Mouse (Mus musculus): ENCODE results near the gene Stil.

The Stil gene

DNA sequence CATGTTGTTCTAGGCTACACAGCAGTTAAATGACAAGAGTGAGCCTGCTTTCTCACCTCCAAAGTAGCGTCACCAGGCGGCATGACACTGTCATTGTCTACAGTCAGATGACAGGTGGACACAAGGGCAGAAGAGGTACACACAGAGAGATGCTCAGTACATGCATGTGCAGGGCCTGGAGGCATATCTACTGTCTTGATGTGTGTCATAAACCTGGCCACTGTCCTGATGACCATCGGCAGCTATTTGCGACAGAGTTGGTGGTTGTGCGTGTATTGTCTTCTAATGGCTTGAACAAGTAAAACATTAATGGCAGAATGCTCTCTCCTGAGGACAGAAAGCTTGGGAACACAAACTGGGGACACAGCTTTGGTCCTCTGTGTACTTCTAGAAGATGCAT, 51.3 kb downstream of the Stil start:
- DNase-seq (ENCODE audit: low spot score) = no peak

DNA sequence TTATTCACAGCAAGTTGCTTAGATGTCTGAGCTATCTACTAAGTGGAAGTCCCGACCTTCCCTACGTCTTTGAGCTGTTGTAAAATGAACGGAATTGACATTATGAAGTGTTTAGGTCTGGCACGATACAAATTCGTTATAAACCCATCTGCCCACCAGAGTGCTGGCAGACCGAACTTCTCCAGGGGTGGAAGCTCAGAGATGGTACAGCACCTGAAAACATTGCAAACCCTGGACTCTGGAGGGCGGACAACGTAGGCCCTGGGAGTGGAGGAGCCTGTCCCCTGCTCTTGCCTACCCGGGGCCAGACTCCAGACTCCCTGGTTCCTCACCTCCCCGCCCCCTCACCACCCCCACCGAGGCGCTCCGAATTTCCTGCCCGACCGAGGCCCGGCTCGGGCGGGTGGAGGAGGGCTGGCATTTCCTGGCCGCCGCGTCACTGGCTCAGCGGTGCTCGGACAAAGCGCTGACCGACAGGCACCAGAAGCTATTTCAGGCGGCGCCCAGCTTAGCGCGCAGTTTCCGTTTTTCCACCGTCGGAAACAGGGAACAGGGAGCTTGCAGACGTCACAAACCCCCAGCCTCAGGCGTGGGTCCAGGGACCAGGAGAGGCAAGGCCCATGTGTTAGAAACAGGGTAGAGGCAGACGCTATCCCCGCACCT, 52.5 kb downstream of the Stil start:
- no peak for DNase-seq (ENCODE audit: low spot score)

DNA sequence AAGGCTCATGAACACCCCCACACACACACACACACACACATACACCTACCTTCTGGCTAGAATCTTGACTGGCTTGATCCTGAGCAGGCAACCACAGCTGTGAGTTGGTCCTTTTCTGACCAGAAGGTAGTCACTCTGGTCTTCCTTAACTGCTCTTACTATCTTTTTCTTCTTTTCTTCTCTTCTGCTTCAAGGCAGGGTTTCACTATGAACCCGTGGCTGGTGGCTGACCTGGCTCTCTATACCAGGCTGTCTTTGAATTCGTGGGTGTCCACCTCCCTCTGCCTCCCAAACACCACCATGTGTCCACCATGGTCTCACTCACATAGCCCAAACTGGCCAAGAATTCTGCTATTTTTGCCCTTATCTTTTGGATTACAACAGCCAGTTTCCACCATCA, 55.1 kb downstream of the Stil start:
- no peak for DNase-seq (ENCODE audit: low spot score)

DNA sequence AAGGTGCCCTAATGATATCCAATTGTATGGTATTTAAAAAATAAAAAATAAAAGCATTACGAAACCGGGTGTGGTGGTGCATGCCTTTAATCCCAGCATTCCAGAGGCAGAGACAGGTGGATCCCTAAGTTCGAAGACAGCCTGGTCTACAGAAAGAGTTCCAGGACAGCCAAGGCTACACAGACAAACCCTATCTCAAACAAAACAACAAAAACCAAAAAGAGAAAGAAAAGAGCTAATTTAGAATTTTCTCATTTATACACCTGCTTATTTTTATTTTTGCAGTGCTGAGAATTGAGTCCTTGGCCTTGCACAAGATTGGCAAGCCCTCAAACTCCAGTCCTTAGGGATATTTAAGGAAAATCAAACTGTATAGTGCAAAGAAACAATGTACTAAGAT, 55.7 kb downstream of the Stil start:
- DNase-seq (ENCODE audit: low spot score) = no peak

DNA sequence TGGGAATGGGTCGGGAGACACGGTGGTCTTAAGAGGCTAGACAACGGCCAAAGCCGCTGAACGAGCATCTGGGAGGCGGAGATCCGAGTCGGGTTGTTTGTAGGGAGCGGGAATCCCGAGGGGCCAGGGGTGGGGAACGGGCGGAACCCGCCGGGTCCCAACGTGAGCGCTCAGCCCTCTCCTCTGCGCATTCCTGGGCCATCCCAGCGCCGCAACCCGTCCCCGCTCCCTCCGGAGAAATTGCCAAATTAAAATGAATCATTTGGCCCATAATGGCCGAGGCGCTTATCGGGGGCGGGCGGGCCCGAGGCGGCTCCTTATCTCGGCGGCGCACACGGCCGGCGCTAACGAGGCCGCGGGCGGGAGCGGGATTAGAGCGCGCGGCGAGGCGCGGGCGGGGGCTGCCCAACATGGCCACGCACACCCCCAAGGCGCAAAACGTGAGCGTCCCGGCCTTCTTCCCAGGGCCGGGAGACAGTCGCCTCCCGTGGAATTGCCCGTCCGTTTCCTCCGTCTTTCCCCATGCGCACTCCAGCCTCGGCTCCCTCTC, 56.5 kb downstream of the Stil start, which contains the start of gene Tal1:
Gene Tal1, plus strand, starts transcription at position 56 of the 550 bp plus-strand sequence.
- DNase-seq (ENCODE audit: low spot score) = peak; percentile 92

DNA sequence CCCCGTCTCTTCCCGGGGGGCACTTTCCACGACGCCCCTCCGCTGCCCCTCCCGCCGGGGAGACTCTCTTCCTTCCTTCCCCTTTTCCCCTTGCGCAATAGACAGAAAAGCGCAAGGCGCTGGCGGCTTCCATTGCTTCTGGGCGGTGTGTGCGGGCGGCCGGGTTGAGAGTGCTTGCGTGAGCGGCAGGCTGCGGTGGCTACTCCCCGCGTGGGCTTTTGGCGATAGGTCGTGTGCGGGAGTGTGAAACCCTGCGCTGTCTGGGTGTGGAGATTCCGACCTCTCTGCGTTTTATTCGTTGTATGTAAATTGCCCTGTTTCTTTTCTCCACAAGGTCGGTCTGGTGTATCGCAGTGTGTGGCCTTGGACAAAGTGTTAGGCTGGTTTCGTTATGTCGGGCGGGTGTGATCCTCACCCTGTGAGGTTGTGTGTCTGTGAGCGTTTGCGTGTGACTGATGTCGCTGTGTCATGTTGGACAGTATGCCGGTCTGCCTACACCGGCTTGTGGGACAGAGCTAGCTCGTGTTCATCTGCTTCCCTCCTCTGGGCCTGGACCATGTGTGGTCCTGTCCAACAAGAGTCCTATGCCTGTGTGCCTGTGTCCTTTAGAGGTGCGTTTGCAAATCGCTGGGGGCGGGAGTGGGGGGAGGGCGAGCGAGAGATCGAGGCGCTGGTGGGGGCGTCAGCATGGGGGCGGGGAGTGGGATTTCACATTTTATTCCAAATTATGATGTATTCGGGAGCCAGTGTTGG, 57.1 kb downstream of the Stil start:
- no peak for DNase-seq (ENCODE audit: low spot score)

DNA sequence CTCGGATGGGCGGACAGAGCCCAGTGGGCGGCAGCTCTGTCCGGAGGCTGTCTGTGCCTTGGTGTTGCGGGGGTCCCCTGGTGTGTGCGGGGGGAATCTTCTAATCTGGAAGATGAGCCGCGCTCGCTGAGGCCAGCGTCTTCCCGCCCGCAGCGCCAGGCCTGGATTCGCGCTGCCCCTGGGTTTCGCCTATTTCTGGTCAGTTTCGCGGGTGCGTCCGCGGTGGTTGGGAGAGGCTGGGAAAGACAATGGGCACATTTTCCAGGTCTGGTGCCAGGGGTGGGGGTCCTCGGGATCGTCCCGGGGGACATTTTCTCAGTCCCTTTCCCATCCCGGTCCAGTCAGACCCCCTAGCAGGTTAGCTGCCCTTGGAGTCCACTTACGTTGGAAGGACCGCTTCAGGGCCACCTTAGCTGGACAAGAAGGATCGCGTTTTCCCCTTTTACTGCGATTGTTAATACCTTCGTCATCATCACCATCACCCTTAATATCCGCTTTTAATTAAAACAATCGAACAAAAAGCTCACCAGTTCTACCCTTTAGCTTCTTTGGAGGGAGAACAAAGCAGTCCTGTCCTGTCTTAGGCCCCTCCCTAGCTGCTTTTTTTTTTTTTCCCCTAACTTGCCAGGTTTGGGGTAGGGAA, 57.8 kb downstream of the Stil start:
- no peak for DNase-seq (ENCODE audit: low spot score)

DNA sequence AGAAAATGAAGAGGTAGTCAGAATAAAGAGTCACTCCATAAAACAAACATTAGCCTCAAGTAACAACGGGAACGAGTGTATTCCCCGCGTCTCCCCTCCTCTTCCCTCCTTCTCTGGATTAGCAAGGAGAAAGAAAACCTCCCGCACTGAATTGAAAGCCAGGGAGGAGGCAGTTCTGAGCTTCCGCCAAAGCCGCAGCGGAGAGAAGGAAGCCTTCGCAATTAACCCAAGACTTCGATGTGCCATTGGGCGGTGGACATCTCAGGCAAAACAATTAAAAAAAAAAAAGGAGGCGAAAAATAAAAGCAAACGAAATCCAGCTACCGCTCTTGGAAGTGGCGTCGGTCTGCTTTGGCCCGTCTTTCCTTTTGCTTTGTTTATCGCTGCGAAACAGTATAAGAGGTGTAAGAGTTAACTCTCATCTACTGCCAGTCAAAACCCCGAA, 58.4 kb downstream of the Stil start:
- no peak for DNase-seq (ENCODE audit: low spot score)

DNA sequence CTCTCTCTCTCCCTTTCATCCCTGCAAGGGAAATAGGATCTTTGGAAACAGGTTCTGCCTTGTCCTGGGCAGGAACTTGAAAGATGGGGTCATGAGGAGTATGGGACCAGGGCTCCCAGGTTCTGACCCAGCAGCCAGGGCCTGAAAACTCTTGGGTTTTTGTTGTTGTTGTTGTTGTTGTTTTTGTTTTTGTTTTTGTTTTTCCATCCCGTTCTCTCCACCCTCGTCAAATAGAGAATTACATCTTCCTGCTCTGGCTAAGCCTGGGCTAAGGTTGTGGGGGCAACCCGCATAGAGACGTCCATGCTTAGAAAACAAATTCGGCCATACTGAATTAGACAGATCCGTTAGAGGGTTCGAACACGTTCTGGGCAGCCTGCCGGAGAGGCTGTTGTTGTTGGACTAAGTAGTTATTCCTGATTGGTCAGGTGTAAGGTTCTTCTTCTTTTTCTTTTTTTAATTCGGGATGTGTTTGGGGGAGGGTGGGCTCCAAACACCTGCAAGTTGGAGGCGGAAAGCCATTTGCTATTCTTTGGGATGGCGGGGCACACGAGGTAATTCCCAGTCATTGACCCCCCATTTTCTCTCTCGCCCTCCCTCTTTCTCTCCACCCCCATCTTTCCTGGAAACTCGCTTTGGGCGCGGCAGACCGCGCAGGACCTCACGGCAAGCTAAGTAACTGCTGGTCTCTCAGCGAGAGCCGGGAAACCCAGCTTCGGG, 59.1 kb downstream of the Stil start:
- peak; percentile 82 for DNase-seq (ENCODE audit: low spot score)

DNA sequence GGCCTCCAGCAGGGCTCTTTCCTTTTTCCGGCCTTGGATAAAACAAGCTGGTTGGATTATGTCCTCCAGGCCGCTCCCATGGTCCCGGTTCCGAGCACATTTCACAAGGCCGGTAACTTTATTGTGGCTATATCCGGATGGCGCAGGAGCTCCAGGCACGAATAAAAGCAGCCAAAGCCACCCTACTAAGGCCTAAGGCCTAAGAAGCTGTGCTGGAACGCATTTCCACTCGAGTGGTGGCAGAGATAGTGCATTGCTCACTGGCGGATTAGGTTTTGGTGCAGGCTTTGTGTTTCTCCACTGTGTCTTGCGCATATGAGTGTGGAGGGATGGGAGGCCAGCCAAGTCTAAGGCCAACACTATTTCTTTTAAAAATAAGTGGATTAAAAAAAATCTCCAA, 59.9 kb downstream of the Stil start:
- no peak for DNase-seq (ENCODE audit: low spot score)

DNA sequence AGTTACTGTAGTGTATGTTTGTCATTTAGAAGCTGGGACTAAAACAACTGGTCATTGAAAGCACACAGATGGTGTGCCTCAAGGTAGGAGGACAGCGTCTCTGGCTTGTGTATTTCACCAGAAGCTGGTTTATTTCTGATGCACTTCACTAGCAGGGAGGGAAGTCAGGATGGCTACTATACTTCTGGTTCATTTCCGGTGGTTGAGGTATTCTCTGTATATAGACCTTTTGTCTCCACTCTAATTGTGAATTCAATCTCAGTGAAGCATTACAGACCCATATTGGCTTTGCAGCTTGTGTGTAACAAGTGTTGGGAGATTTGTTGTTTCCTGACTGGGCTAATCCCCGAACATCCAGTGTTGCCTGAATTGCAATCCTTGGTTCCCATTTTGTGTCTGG, 60.8 kb downstream of the Stil start:
- no peak for DNase-seq (ENCODE audit: low spot score)

DNA sequence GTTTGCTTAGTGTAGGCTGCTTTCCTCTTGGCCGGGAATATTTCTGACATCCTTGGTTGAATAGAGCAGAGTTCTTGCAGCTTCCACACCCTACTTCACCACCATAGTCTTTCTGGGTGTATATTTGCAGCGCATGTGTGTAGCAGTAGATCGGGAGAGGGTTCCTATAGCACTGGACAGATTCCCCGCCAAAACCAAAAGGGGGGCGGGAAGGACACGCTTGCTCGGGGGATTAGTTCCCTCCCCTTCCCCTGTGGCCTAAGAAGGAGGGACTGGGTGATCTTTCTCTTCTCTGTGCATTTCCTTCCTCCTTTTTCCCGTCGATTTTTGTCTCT, 62.5 kb downstream of the Stil start:
- no peak for DNase-seq (ENCODE audit: low spot score)

DNA sequence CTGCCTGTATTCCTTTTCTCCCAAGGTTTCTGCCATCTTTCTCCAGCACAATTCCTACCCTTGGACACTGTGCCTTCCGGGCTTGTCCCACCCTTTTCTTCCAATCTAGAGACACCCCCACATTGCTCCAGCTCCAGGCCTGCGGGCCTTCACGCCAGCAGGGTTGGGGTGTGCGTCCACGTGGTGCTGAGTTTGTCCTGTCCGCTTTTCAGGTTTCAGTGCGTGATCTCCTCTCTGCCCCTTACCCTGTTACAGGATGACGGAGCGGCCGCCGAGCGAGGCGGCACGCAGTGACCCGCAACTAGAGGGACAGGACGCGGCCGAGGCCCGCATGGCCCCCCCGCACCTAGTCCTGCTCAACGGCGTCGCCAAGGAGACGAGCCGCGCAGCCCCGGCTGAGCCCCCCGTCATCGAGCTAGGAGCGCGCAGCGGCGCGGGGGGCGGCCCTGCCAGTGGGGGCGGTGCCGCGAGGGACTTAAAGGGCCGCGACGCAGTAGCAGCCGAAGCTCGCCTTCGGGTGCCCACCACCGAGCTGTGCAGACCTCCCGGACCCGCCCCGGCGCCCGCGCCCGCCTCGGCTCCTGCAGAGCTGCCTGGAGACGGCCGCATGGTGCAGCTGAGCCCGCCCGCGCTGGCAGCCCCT, 63.0 kb downstream of the Stil start:
- DNase-seq (ENCODE audit: low spot score) = no peak

DNA sequence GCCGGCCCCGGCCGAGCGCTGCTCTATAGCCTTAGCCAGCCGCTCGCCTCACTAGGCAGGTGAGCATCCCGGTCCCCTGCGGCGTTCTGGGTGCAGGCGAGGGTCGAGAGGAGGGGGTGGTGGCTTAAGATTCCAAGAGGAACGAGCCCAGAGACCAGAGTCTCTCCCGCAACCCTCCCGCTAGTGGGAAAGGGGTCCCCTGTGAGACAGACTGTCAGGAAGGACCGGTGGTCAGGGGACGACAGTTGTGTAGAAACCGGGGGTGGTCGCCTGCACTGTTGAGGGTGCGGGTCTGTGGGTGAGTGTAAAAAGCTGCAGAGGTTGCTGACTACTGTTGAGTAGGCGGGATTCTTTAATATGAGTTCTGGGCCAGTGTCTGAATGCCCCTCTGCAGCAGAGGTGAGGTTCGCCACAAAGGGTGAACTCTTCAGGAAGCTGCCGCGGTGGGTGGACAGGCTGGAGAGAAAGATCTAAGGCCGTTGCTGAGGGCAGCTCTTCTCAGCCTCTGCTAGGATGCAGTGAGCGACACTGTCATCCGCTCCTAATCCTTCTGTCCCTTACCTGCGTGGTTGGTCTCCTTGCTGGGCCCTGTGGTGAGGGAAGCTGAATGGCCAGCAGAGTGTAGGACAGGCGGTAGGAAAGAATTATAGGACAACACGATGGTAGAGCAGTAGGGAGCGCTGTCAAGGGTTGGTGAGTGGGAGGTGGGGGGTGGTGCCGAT, 63.7 kb downstream of the Stil start:
- no peak for DNase-seq (ENCODE audit: low spot score)

DNA sequence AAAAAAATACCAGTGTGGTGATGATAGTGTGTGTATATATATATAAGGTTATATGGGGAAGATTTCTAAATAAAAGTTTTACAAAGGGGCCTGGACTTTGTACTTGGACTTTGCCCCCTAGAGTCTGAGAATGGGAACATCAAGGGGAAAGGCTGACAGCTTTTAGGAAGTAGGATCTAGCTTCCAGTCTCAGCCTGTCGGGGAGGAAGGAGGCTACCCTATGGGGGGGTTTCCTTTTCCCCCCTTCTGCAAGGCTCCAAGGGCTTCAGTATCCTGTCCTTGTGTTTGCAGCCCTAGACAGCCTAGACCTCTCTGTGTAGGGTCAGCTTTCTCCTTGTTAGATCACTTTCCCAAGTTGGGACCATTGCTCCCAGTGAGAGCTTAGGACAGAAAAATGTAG, 71.7 kb downstream of the Stil start:
- no peak for DNase-seq (ENCODE audit: low spot score)

DNA sequence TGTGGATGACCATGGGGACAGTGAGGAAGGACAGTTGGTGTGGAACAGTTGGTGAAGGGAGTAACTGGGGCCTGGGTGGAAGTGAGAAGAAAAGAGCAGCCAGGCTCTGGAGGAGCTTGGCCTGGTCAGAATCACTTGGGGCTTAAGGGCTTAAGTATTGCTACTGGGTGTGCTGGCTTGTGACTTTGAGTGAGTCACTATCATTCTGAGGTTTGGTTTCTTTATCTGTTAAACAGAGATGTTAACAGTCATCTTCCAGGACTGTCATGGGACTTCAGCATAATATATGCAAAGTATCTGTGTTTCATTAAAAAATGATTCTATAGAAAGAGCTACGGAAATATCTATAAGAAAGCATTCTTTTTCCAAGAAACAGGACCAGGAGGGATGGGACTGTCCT, 74.8 kb downstream of the Stil start:
- DNase-seq (ENCODE audit: low spot score) = no peak

DNA sequence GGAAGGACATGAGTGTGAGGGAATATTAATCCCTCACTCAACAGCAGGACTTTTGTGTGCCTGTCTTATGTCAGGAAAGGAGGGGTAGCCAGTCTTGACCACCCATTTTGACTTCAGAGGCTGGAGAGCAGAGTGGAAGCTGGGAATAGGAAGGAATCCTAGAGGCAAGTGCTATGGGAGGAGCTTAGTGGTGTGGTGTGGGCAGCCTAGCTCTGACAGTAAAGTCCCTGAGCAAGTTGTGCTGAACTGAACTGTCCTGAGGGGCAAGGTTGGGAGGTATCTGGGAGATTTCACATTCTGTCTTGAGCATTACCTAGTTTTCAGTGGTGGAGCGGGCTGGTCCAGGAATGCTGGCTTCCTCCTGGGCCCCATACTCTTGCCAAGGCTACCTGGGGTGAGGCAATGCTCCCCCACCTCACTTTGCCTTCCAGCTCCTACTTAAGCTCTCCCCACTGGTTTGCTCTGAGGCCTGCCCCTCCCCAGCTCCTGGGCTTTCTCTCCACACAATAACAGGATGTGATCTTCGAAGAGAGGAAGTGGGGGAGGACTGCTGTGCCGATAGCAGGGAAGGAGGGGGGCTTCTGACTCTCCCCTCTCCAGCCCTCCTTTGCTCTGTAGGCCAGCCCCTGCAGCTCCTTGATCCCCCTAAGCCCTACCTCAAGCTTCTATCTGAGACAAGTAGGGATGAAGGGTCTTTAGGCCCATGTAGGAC, 75.4 kb downstream of the Stil start:
- no peak for DNase-seq (ENCODE audit: low spot score)

DNA sequence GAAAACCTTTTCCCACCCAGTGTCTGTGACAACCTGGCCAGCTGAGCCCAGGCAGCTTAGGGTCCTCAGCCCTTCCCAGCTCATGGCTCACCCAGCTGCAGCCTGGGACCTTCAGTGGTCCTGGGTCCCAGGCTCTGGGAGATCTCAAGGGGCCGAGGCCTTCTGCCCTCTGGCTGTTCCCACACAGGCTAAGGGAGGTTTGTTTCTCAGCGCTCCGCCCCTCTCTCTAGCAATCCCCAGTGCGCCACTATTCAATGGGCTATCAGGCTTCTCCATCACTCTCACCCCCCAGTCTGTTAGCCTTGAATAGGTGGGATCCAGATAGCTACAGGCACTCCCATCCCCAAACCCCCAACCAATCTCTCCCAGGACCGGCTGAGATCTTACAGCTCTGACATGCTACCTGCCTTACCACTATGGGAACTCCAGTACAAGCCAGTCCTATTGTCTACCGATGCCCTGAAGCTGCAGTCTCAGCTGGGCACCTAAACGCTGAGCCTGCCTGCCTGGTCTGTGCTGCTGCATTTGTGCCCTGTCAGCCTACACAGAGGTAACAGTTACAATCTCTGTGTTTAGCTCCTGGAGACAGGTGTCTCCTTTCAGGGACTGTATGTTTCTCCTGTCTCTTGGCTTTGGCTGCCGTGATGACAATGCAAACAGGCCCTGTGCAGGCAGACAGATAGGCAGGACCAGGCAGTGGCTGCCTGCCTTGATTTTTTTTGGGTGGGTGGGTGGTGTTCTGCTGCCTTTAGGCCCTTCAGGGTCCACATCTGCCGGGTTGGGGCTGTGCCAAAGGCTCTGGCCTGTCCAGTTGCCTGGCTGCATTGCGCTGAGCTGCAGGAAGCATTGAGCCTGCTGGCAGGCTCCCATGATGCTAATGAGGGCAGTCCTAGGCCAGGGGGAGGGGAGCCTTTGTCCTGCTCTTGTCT, 79.2 kb downstream of the Stil start:
- no peak for DNase-seq (ENCODE audit: low spot score)

DNA sequence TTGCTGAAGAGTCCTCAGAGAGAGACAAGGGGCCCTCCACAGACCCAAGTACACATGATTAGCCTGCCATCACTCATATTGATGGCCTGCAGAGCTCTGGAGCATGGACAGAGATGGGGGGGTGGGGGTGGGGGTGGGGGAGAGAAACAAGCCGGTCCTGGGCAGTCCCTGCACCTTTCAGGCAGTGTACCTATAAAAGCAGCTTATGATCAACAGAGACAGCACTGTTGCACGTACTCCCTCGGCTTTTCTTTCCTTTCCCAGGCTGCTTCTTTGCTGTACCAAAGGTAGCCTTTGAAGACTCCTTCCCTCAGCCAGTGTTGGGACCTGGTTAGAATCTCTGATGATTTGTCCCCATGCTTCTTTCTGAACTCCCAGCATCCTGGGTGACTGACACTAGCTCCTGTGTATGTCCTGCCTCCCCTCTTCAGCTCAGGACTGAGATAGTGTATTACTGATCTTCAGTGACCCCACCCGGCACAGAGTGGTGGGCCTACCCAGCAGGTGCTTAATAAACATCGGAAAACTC, 79.9 kb downstream of the Stil start:
- DNase-seq (ENCODE audit: low spot score) = no peak
